Mouse (Mus musculus): ENCODE measurements around the gene E430018J23Rik. TPM values are rescaled to one million over a fixed set of nuclear protein-coding genes. Genes with fewer than 3 reads are reported as not detected.

The E430018J23Rik gene
- polyA plus RNA-seq (2017; shearing (Covaris generic)), result 1 to 10 TPM; 6.3 to 6.7 TPM

GRCm38 (mm10) chr7:127393157-127393943 is at the start of gene E430018J23Rik:
E430018J23Rik (minus strand) TSS chr7:127393629.

GRCm38 (mm10) chr7:127421388-127422191 is 28.2 kb upstream of the E430018J23Rik start, which contains the start of gene Zfp688:
Zfp688 (minus strand) TSS chr7:127422068.

DNA sequence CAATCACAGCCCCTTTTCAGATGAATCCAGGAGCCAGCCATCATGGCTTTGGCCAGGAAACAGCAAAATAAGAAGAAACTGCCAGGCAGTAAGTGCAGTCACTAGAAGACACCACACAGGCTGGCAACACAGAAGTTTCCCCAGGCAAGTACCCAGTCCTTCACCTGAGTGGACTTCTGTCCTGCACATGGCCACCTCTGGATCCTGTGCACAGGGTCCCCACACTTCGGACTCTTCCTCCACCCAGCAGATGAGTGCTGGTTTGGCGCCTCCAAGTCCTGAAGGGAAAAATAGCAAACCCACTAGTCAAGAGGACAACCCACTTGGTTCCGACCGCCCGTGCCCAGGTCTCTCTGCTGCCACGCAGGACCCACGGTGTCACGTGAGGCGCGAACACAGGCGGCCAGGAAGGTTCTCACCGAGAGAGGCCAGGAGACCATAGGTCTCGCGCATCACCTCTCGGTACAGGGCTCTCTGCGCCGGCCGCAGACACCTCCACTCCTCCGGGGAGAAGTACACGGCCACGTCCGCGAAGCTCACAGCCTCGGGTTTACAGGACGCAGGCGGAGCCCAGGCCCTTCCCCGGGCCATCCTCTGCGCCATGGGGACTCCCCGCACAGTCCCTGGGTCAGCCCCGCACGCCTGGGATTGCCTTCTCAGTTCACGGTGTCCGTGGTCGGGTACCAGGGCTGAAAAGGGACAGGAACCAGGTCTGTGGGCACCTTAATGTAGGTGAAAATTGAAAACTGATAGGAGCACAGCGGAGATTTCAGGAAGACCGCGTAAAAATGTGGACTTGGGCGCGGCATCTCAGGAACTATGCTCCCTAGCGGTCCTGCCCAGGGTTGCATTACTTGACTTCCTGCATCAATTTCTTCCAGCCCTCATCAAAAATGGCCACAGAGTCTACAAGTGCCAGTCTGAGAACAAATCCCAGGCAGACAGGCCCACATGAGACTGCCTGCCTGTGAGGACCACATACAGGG is 12.9 kb upstream of the E430018J23Rik start, which contains the start of gene Zfp764:
Zfp764 (minus strand) TSS at position 821 of the 986 bp plus-strand sequence.

DNA sequence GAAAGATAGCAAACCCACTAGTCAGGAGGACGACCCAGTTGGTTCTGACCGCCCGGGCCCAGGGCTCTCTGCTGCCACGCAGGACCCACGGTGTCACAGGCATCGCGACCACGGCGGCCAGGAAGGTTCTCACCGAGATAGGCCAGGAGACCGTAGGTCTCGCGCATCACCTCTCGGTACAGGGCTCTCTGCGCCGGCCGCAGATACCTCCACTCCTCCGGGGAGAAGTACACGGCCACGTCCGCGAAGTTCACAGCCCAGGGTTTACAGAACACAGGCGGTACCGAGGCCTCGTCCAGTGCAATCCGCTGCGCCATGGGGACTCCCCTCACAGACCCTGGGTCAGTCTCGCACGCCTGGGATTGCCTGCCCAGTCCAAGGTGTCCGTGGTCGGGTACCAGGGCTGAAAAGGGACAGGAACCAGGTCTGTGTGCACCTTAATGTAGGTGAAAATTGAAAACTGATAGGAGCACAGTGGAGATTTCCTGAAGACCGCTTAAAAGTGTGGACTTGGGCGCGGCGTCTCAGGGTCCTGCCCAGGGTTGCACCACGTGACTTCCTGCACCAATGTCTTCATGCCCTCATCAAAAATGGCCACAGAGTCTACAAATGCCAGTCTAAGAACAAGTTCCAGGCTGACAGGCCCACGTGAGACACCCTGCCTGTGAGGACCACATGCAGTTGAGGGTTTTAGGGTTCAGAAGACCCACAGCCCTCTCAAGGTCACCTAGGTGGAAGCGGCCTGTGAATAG is 6.6 kb downstream of the E430018J23Rik start, which contains the start of gene 9130019O22Rik:
9130019O22Rik (minus strand) TSS at position 526 of the 752 bp plus-strand sequence.

GRCm38 (mm10) chr7:127375271-127376245 is 17.9 kb downstream of the E430018J23Rik start, which contains the start of gene Zfp747:
Zfp747 (minus strand) TSS chr7:127376050.

DNA sequence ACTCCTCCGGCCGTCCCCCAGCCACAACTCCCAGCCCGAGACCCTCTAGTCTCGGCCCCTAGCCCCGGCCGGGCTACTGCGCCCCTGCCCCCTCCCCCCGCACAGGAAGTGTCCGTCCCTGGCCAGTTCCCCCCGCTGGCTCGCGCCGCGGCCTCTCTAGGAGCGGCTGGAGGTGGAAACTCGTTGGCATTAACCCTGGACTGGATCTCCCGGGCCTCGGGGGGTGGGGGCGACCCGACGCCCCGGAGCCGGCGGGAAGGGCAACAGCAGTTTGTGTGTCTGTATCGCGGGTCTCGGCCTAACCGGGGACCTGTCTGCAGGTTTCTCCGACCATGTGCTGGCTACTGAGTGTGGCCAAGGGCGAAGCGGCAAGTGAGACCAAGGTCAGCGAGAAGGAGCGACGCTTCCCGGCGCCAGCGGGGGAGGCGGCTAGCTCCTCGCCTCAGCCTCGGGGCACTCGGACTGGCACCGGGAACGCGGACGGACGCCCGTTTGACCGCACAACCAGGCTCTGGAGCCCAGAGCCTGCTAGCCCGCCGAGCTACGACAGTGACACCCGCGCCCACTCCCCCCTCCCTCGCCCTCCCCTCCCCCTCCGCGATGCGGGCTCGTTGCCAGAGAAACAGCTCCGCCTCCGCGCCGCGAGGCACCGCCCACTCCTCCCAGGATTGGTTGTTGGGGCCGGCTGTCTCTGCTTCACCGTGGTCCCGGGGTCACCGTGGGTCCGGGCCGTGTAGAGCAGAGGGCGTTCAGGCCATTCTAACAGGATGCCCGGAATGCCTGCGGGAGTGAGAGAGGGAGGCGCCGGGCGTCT is 47.7 kb downstream of the E430018J23Rik start, which contains the start of gene Zfp768:
Zfp768 (minus strand) TSS at position 78 of the 814 bp plus-strand sequence.

Other genes starting within 250 kb of the E430018J23Rik start
- 10 to 100 TPM; 59.9 to 63.9 TPM for gene Cd2bp2, start 197.6 kb downstream of the E430018J23Rik start, polyA plus RNA-seq (2017; shearing (Covaris generic))
- 100 to 1,000 TPM in 1 of 2 experiments, 10 to 100 TPM in 1; 71.6 to 101 TPM for gene Tbc1d10b, start 185.2 kb downstream of the E430018J23Rik start, polyA plus RNA-seq (2017; shearing (Covaris generic))
- 10 to 100 TPM; 11.1 to 22.9 TPM for gene Mylpf, start 184.7 kb downstream of the E430018J23Rik start, polyA plus RNA-seq (2017; shearing (Covaris generic))
- 10 to 100 TPM; 20.4 to 32.8 TPM for gene Zfp553, start 160.6 kb downstream of the E430018J23Rik start, polyA plus RNA-seq (2017; shearing (Covaris generic))
- gene Sept1, start 160.5 kb downstream of the E430018J23Rik start, polyA plus RNA-seq (2017; shearing (Covaris generic)), result 100 to 1,000 TPM; 433 to 501 TPM
- gene Zfp771, start 149.4 kb downstream of the E430018J23Rik start, polyA plus RNA-seq (2017; shearing (Covaris generic)), result 10 to 100 TPM; 14.6 to 20.7 TPM
- gene Dctpp1, start 132.9 kb downstream of the E430018J23Rik start, polyA plus RNA-seq (2017; shearing (Covaris generic)), result 10 to 100 TPM; 27.8 to 34.4 TPM
- gene Sephs2, start 119.6 kb downstream of the E430018J23Rik start, polyA plus RNA-seq (2017; shearing (Covaris generic)), result 10 to 100 TPM; 34.4 to 44.5 TPM
- 100 to 1,000 TPM; 325 to 340 TPM for gene Itgal, start 97.4 kb downstream of the E430018J23Rik start, polyA plus RNA-seq (2017; shearing (Covaris generic))
- gene Zfp768, start 48.0 kb downstream of the E430018J23Rik start, polyA plus RNA-seq (2017; shearing (Covaris generic)), result under 1 TPM in 1 of 2 experiments, not detected in 1; 0.55 TPM
- 10 to 100 TPM; 15.1 to 22.7 TPM for gene Zfp747, start 17.6 kb downstream of the E430018J23Rik start, polyA plus RNA-seq (2017; shearing (Covaris generic))
- 10 to 100 TPM in 1 of 2 experiments, 1 to 10 TPM in 1; 7.4 to 15.1 TPM for gene 9130019O22Rik, start 6.5 kb downstream of the E430018J23Rik start, polyA plus RNA-seq (2017; shearing (Covaris generic))
- 10 to 100 TPM; 13.3 to 15.4 TPM for gene Zfp764, start 13.2 kb upstream of the E430018J23Rik start, polyA plus RNA-seq (2017; shearing (Covaris generic))
- gene Zfp688, start 28.4 kb upstream of the E430018J23Rik start, polyA plus RNA-seq (2017; shearing (Covaris generic)), result 10 to 100 TPM; 43.5 to 48.6 TPM
- gene Zfp689, start 55.5 kb upstream of the E430018J23Rik start, polyA plus RNA-seq (2017; shearing (Covaris generic)), result 10 to 100 TPM in 1 of 2 experiments, 1 to 10 TPM in 1; 5.1 to 13.4 TPM
- gene Prr14, start 66.0 kb upstream of the E430018J23Rik start, polyA plus RNA-seq (2017; shearing (Covaris generic)), result 100 to 1,000 TPM; 126 to 153 TPM
- gene Fbrs, start 85.6 kb upstream of the E430018J23Rik start, polyA plus RNA-seq (2017; shearing (Covaris generic)), result 10 to 100 TPM; 16.7 to 18.1 TPM
- 10 to 100 TPM; 53.0 to 56.2 TPM for gene Srcap, start 118.4 kb upstream of the E430018J23Rik start, polyA plus RNA-seq (2017; shearing (Covaris generic))
- gene Gm42715, start 126.0 kb upstream of the E430018J23Rik start, polyA plus RNA-seq (2017; shearing (Covaris generic)), result 1 to 10 TPM; 6.6 to 9.7 TPM
- 10 to 100 TPM; 11.5 to 15.8 TPM for gene Tmem265, start 167.8 kb upstream of the E430018J23Rik start, polyA plus RNA-seq (2017; shearing (Covaris generic))
- gene Phkg2, start 179.7 kb upstream of the E430018J23Rik start, polyA plus RNA-seq (2017; shearing (Covaris generic)), result 100 to 1,000 TPM; 108 to 132 TPM
- 1 to 10 TPM in 1 of 2 experiments, under 1 TPM in 1; 0.82 to 1.1 TPM for gene Ccdc189, start 195.0 kb upstream of the E430018J23Rik start, polyA plus RNA-seq (2017; shearing (Covaris generic))
- 100 to 1,000 TPM; 107 to 163 TPM for gene Rnf40, start 195.1 kb upstream of the E430018J23Rik start, polyA plus RNA-seq (2017; shearing (Covaris generic))
- gene Zfp629, start 222.2 kb upstream of the E430018J23Rik start, polyA plus RNA-seq (2017; shearing (Covaris generic)), result under 1 TPM in 1 of 2 experiments, not detected in 1; 0.24 TPM